Mouse (Mus musculus) stomach, postnatal 0 days (tissue): ENCODE data around the gene Crb2.

ENCODE experiments used
- CTCF ChIP-seq: IDR thresholded peaks from 2 replicates; pipeline ENCODE4 v1.5.1; 2016; ENCODE audit warnings: antibody characterized with exemption, low read depth, mild to moderate bottlenecking, moderate library complexity
- EP300 ChIP-seq: optimal IDR thresholded peaks from 2 replicates; pipeline ENCODE3; 2016; ENCODE audit warnings: antibody characterized with exemption

GRCm38 (mm10) chr2:37765082-37765483 is 11.0 kb upstream of the Crb2 start:
- TF ChIP-seq EP300 (no peak), CTCF (no peak)
